Mouse (Mus musculus) CH12.LX (cell line): ENCODE results near the gene Tph1. TPM values are rescaled to one million over a fixed set of nuclear protein-coding genes. Genes with fewer than 3 reads are reported as not detected.

Experiments
- DNase-seq: peaks from one replicate; pipeline ENCODE4 v3.0.0-alpha.2; 2013; ENCODE audit errors: extremely low read depth
- H3K27ac ChIP-seq: 2 replicates; pipeline ENCODE4 v1.5.1; 2012; ENCODE audit warnings: low read depth, mild to moderate bottlenecking, control low read depth, moderate library complexity; ENCODE audit not compliant: insufficient read depth
- H3K27me3 ChIP-seq: replicated peaks from 2 replicates; pipeline ENCODE3; 2012; ENCODE audit warnings: inconsistent platforms
- H3K36me3 ChIP-seq, 2 experiments: replicated peaks in 1 of 2; 2 replicates each; pipeline versions ENCODE3 to v1.6.1; 2012; ENCODE audit warnings: inconsistent platforms in 1 of 2, low read length in 1 of 2, mild to moderate bottlenecking in 1 of 2, mixed read lengths in 1 of 2, moderate library complexity in 1 of 2; ENCODE audit not compliant: control insufficient read depth in 1 of 2, insufficient read depth in 1 of 2
- H3K4me1 ChIP-seq, 2 experiments: 2 replicates each; pipeline ENCODE4 v1.6.1; 2012; ENCODE audit warnings: inconsistent platforms in 1 of 2, moderate library complexity in 1 of 2; ENCODE audit not compliant: insufficient read depth in 2 of 2, control insufficient read depth in 1 of 2
- H3K4me2 ChIP-seq: 2 replicates; pipeline ENCODE4 v1.6.1; 2012; ENCODE audit warnings: low read depth, mild to moderate bottlenecking, control low read depth; ENCODE audit not compliant: poor library complexity, insufficient read depth, severe bottlenecking
- H3K4me3 ChIP-seq, 3 experiments: fragments of 150-350 bp in 1 of 3; sonication (generic) in 1 of 3; replicated peaks in 1 of 3; 2 replicates each; pipeline versions ENCODE3 to v1.5.1; 2011 to 2012; ENCODE audit warnings: low read depth in 2 of 3, low read length in 2 of 3, mild to moderate bottlenecking in 2 of 3, moderate library complexity in 2 of 3, control low read depth in 1 of 3, improper control_type of control experiment in 1 of 3, inconsistent platforms in 1 of 3, mixed read lengths in 1 of 3; ENCODE audit not compliant: poor library complexity in 1 of 3
- H3K79me2 ChIP-seq: replicated peaks from 2 replicates; pipeline ENCODE4 v1.6.1; 2012; ENCODE audit warnings: mild to moderate bottlenecking, moderate library complexity; ENCODE audit not compliant: control insufficient read depth, poor library complexity, insufficient read depth, severe bottlenecking; ENCODE audit errors: extremely low read depth
- H3K9ac ChIP-seq: 2 replicates; pipeline ENCODE4 v1.6.1; 2012; ENCODE audit warnings: low read depth, mild to moderate bottlenecking, control low read depth, moderate library complexity; ENCODE audit not compliant: insufficient read depth
- H3K9me3 ChIP-seq: replicated peaks from 2 replicates; pipeline ENCODE3; 2012; ENCODE audit warnings: low read length, inconsistent platforms, mixed read lengths
- BHLHE40 ChIP-seq: IDR thresholded peaks from 2 replicates; pipeline ENCODE4 v1.6.1; 2011; ENCODE audit warnings: mild to moderate bottlenecking, low read depth, low read length, improper control_type of control experiment
- CHD1 ChIP-seq: IDR thresholded peaks from 2 replicates; pipeline ENCODE4 v1.6.1; 2012; ENCODE audit warnings: low read depth, low read length, improper control_type of control experiment, inconsistent platforms
- CHD2 ChIP-seq: IDR thresholded peaks from 2 replicates; pipeline ENCODE4 v1.6.1; 2011; ENCODE audit warnings: low read length, improper control_type of control experiment
- CTCF ChIP-seq, 2 experiments: IDR thresholded peaks in 1 of 2; conservative IDR thresholded peaks in 1 of 2; 2 replicates each; pipeline ENCODE4 v1.5.1; 2011 to 2012; ENCODE audit warnings: low read depth in 2 of 2, low read length in 2 of 2, improper control_type of control experiment in 1 of 2, inconsistent platforms in 1 of 2, mild to moderate bottlenecking in 1 of 2, moderate library complexity in 1 of 2
- ELF1 ChIP-seq: IDR thresholded peaks from 2 replicates; pipeline ENCODE4 v1.6.1; 2014; ENCODE audit warnings: low read depth, mild to moderate bottlenecking, inconsistent platforms, low read length, improper control_type of control experiment
- ETS1 ChIP-seq: conservative IDR thresholded peaks from 2 replicates; pipeline ENCODE4 v1.6.1; 2012; ENCODE audit warnings: low read depth, mild to moderate bottlenecking, inconsistent platforms, low read length, improper control_type of control experiment, moderate library complexity
- IRF4 ChIP-seq: IDR thresholded peaks from 2 replicates; pipeline ENCODE4 v1.6.1; 2014; ENCODE audit warnings: low read depth, mild to moderate bottlenecking, inconsistent platforms, low read length, improper control_type of control experiment
- JUN ChIP-seq: IDR thresholded peaks from 2 replicates; pipeline ENCODE4 v1.6.1; 2011; ENCODE audit warnings: low read depth, mild to moderate bottlenecking, low read length, improper control_type of control experiment, moderate library complexity; ENCODE audit not compliant: insufficient read depth
- MAFK ChIP-seq: IDR thresholded peaks from 2 replicates; pipeline ENCODE4 v1.6.1; 2011; ENCODE audit warnings: low read length, improper control_type of control experiment; ENCODE audit not compliant: insufficient replicate concordance
- MAX ChIP-seq: IDR thresholded peaks from 2 replicates; pipeline ENCODE4 v1.6.1; 2011; ENCODE audit warnings: low read length, improper control_type of control experiment
- MAZ ChIP-seq: IDR thresholded peaks from 2 replicates; pipeline ENCODE4 v1.6.1; 2012; ENCODE audit warnings: low read depth, mild to moderate bottlenecking, inconsistent platforms, low read length, improper control_type of control experiment, moderate library complexity
- MXI1 ChIP-seq: IDR thresholded peaks from 2 replicates; pipeline ENCODE4 v1.6.1; 2011; ENCODE audit warnings: mild to moderate bottlenecking, low read depth, low read length, improper control_type of control experiment
- MYC ChIP-seq: IDR thresholded peaks from 2 replicates; pipeline ENCODE4 v1.6.1; 2011; ENCODE audit warnings: low read depth, mild to moderate bottlenecking, improper control_type of control experiment, low read length
- NELFE ChIP-seq: IDR thresholded peaks from 2 replicates; pipeline ENCODE4 v1.6.1; 2011; ENCODE audit warnings: low read depth, low read length, improper control_type of control experiment
- NRF1 ChIP-seq: IDR thresholded peaks from 2 replicates; pipeline ENCODE4 v1.6.1; 2014; ENCODE audit warnings: low read depth, mild to moderate bottlenecking, inconsistent platforms, low read length, improper control_type of control experiment, moderate library complexity
- PAX5 ChIP-seq: IDR thresholded peaks from 2 replicates; pipeline ENCODE4 v1.6.1; 2012; ENCODE audit warnings: low read length, inconsistent platforms, mixed read lengths
- POLR2A ChIP-seq: IDR thresholded peaks from 2 replicates; pipeline ENCODE4 v1.6.1; 2011; ENCODE audit warnings: low read depth, mild to moderate bottlenecking, improper control_type of control experiment, low read length
- RAD21 ChIP-seq: IDR thresholded peaks from 2 replicates; pipeline ENCODE4 v1.6.1; 2011; ENCODE audit warnings: low read depth, mild to moderate bottlenecking, low read length, improper control_type of control experiment, moderate library complexity
- SMC3 ChIP-seq: IDR thresholded peaks from 2 replicates; pipeline ENCODE4 v1.6.1; 2011; ENCODE audit warnings: low read depth, low read length, improper control_type of control experiment
- TBP ChIP-seq: conservative IDR thresholded peaks from 2 replicates; pipeline ENCODE4 v1.6.1; 2011; ENCODE audit warnings: low read depth, low read length, improper control_type of control experiment
- TCF12 ChIP-seq: IDR thresholded peaks from 2 replicates; pipeline ENCODE4 v1.6.1; 2014; ENCODE audit warnings: low read depth, mild to moderate bottlenecking, inconsistent platforms, low read length, improper control_type of control experiment
- UBTF ChIP-seq: IDR thresholded peaks from 2 replicates; pipeline ENCODE4 v1.6.1; 2012; ENCODE audit warnings: low read depth, mild to moderate bottlenecking, inconsistent platforms, low read length, improper control_type of control experiment, moderate library complexity
- USF1 ChIP-seq: IDR thresholded peaks from 2 replicates; pipeline ENCODE4 v1.6.1; 2014; ENCODE audit warnings: low read depth, mild to moderate bottlenecking, inconsistent platforms, low read length, improper control_type of control experiment
- USF2 ChIP-seq: conservative IDR thresholded peaks from 2 replicates; pipeline ENCODE4 v1.6.1; 2011; ENCODE audit warnings: low read depth, low read length, improper control_type of control experiment
- ZKSCAN1 ChIP-seq: IDR thresholded peaks from 2 replicates; pipeline ENCODE4 v1.6.1; 2012; ENCODE audit warnings: low read depth, inconsistent platforms, low read length, improper control_type of control experiment, borderline replicate concordance
- ZMIZ1 ChIP-seq: IDR thresholded peaks from 2 replicates; pipeline ENCODE4 v1.6.1; 2012; ENCODE audit warnings: low read depth, mild to moderate bottlenecking, inconsistent platforms, low read length, improper control_type of control experiment
- dilution Hi-C: fragments of 300-500 bp; cut with MboI; formaldehyde crosslinking; loops from 2 replicates; pipeline ENCODE4 v1.14.3; 2020; ENCODE audit warnings: low sequenced_read_pairs; ENCODE audit not compliant: extremely low pct_unique_long_range_greater_than_20kb, extremely low pct_ligation_motif_present
- in situ Hi-C: fragments of 300-500 bp; cut with MboI; formaldehyde crosslinking; loops from 3 replicates; pipeline ENCODE4 v1.14.3; 2019; ENCODE audit warnings: low sequenced_read_pairs, low pct_ligation_motif_present, low pct_unique_long_range_greater_than_20kb, mixed read lengths
- polyA plus RNA-seq: library from polyadenylated mRNA; unstranded; fragments of >175 nt; gene quantifications from 2 replicates; pipeline ENCODE4 v1.2.1, GENCODE M21; 2012; ENCODE audit warnings: low read depth; ENCODE audit not compliant: insufficient read length
- total RNA-seq, 2 experiments: library from RNA; depleted of rRNA; stranded (reverse); fragments of 300-350 nt in 1 of 2; fragments of >200 nt in 1 of 2; gene quantifications; 2 replicates each; pipeline ENCODE4 v1.2.3; 2012 to 2014

The Tph1 gene
- total and polyA plus RNA-seq, 3 experiments = 0.13 TPM; not detected in 2

DNA sequence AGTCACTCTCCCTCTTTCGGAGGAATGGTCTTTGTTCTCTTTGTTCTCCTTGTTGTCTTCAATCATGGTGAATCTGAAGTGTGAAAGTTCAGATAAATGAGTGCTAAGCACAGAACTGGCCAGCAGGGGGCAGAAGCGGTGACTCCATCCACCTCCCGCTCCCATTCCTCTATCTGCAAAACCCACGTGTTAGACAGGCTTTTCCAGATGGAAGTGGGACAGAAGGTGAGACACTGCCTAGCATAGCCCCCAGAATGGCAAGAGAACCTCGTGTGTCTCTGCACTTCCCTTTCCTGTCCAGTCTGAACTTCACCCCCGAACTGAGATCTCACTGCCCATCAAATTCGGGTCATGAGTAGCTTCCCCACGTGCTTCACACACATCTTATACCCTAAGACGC lies 7.1 kb downstream of the Tph1 start:
- H3K4me1 ChIP-seq = peaks cover 2 to 6% of the 10 kb centered on the region in 2 experiments; a peak in 3 of 4 replicates
- H3K9me3 ChIP-seq = no peaks in the 10 kb centered on the region
- no peak overlapping the region for H3K4me3 ChIP-seq
- H3K27me3 ChIP-seq = peaks cover 14% of the 10 kb centered on the region
- H3K79me2 ChIP-seq = no peaks in the 10 kb centered on the region
- in situ Hi-C loops (no loop called here), dilution Hi-C loops (no loop called here)
- peak overlapping the region; percentile 48; the same call in 1 of the 2 replicates for H3K4me2 ChIP-seq
- H3K27ac ChIP-seq = no peak overlapping the region
- no peaks in the 10 kb centered on the region for H3K36me3 ChIP-seq
- TF ChIP-seq SMC3 = peak; percentile 70
- TF ChIP-seq POLR2A = no peak
- TF ChIP-seq USF1 = no peak
- TF ChIP-seq NELFE = no peak
- TF ChIP-seq USF2 = no peak
- no peak for TF ChIP-seq ELF1
- peak; percentile 55 for TF ChIP-seq MXI1
- no peak for TF ChIP-seq IRF4
- TF ChIP-seq MAX = peak; percentile 77
- TF ChIP-seq TCF12 = no peak
- TF ChIP-seq UBTF = no peak
- peak; percentile 89 for TF ChIP-seq MYC
- peak; percentile 79 to 81 for TF ChIP-seq CTCF (conservative IDR thresholded peaks at IDR 0.05 in 1 of 2, IDR thresholded peaks at IDR 0.05 in 1 of 2; ENCODE audit: low read depth in 2 of 2, low read length in 2 of 2)
- TF ChIP-seq ZMIZ1 = no peak
- TF ChIP-seq NRF1 = no peak
- TF ChIP-seq RAD21 = peak; percentile 51
- H3K9ac ChIP-seq = no peak overlapping the region
- peak; percentile 42 for DNase-seq

GRCm38 (mm10) chr7:46661591-46662090 lies 10.7 kb downstream of the Tph1 start:
- Histone ChIP-seq H3K4me1 (peaks cover 2 to 6% of the 10 kb centered on the region in 2 experiments; a peak in 3 of 4 replicates), H3K9me3 (no peaks in the 10 kb centered on the region), H3K4me3 (no peak overlapping the region), H3K4me2 (no peak overlapping the region), H3K9ac (no peak overlapping the region), H3K27ac (no peak overlapping the region), H3K79me2 (no peaks in the 10 kb centered on the region), H3K27me3 (peaks cover 10% of the 10 kb centered on the region), H3K36me3 (no peaks in the 10 kb centered on the region)
- no peak for DNase-seq
- in situ Hi-C loops (no loop called here), dilution Hi-C loops (no loop called here)
- TF ChIP-seq USF1 (no peak), BHLHE40 (no peak), CHD2 (no peak), MAZ (no peak), TCF12 (no peak), MAFK (no peak), PAX5 (no peak), TBP (no peak), CTCF (conservative IDR thresholded peaks at IDR 0.05 in 1 of 2, IDR thresholded peaks at IDR 0.05 in 1 of 2; ENCODE audit: low read depth in 2 of 2, low read length in 2 of 2) (no peak), NELFE (no peak), ELF1 (no peak), MAX (no peak), MYC (no peak), JUN (no peak), CHD1 (no peak), NRF1 (no peak), ETS1 (no peak), IRF4 (no peak), ZKSCAN1 (no peak)
